Mouse (Mus musculus): ENCODE measurements around the gene Atf1. TPM values are rescaled to one million over a fixed set of nuclear protein-coding genes. Genes with fewer than 3 reads are reported as not detected.

Atf1 gene
- total RNA-seq, 2 experiments from 2014 or later: 15.7 to 19.7 TPM

GRCm38 (mm10) chr15:100204574-100204973 is 23.0 kb upstream of the Atf1 start:
- intact Hi-C loops (cut with DNase I): no loop called here

GRCm38 (mm10) chr15:100210013-100210412 is 17.6 kb upstream of the Atf1 start:
- no peak for DNase-seq (ENCODE audit: low spot score in 2 of 2)
- intact Hi-C loops (cut with DNase I): no loop called here

More at GRCm38 (mm10) chr15:100204574-100204973, 23.0 kb upstream of the Atf1 start:
- peak in 1 of 2 experiments; percentile 34 for DNase-seq (ENCODE audit: low spot score in 2 of 2)

- intact Hi-C loops (cut with DNase I): no loop called here
- DNase-seq (ENCODE audit: low spot score in 2 of 2): no peak
Measured at GRCm38 (mm10) chr15:100213339-100213738, 14.3 kb upstream of the Atf1 start.

GRCm38 (mm10) chr15:100215092-100215491 is 12.5 kb upstream of the Atf1 start:
- no peak for DNase-seq (ENCODE audit: low spot score in 2 of 2)
- intact Hi-C loops (cut with DNase I): no loop called here

- peak in 1 of 2 experiments; percentile 53 for DNase-seq (ENCODE audit: low spot score in 2 of 2)
- intact Hi-C loops (cut with DNase I): no loop called here
Measured at GRCm38 (mm10) chr15:100216173-100216572, 11.4 kb upstream of the Atf1 start.

GRCm38 (mm10) chr15:100218018-100218417 is 9.6 kb upstream of the Atf1 start:
- intact Hi-C loops (cut with DNase I): no loop called here
- no peak for DNase-seq (ENCODE audit: low spot score in 2 of 2)

- intact Hi-C loops (cut with DNase I): no loop called here
- DNase-seq (ENCODE audit: low spot score in 2 of 2): no peak
Measured at GRCm38 (mm10) chr15:100219396-100219795, 8.2 kb upstream of the Atf1 start.

GRCm38 (mm10) chr15:100220916-100221315 is 6.7 kb upstream of the Atf1 start:
- DNase-seq (ENCODE audit: low spot score in 2 of 2): no peak
- intact Hi-C loops (cut with DNase I): no loop called here

- intact Hi-C loops (cut with DNase I): no loop called here
- no peak for DNase-seq (ENCODE audit: low spot score in 2 of 2)
Measured at GRCm38 (mm10) chr15:100225381-100225780, 2.2 kb upstream of the Atf1 start.

- no peak for DNase-seq (ENCODE audit: low spot score in 2 of 2)
- intact Hi-C loops (cut with DNase I): no loop called here
Measured at GRCm38 (mm10) chr15:100225891-100226290, 1.7 kb upstream of the Atf1 start.

- intact Hi-C loops (cut with DNase I): no loop called here
- no peak for DNase-seq (ENCODE audit: low spot score in 2 of 2)
Measured at GRCm38 (mm10) chr15:100227031-100227662, 472 bp upstream of the Atf1 start.

- intact Hi-C loops (cut with DNase I): no loop called here
Measured at GRCm38 (mm10) chr15:100228535-100229336, 1.1 kb downstream of the Atf1 start.

GRCm38 (mm10) chr15:100230655-100231054 is 3.0 kb downstream of the Atf1 start:
- intact Hi-C loops (cut with DNase I): no loop called here
- DNase-seq (ENCODE audit: low spot score in 2 of 2): no peak

More at GRCm38 (mm10) chr15:100228535-100229336, 1.1 kb downstream of the Atf1 start:
- no peak for DNase-seq (ENCODE audit: low spot score in 2 of 2)

GRCm38 (mm10) chr15:100231616-100232525 is 4.3 kb downstream of the Atf1 start:
- no peak for DNase-seq (ENCODE audit: low spot score in 2 of 2)
- intact Hi-C loops (cut with DNase I): no loop called here

- DNase-seq (ENCODE audit: low spot score in 2 of 2): peak; percentile 30 to 44
- intact Hi-C loops (cut with DNase I): no loop called here
Measured at GRCm38 (mm10) chr15:100235208-100235965, 7.8 kb downstream of the Atf1 start.

- intact Hi-C loops (cut with DNase I): no loop called here
Measured at GRCm38 (mm10) chr15:100236952-100237351, 9.3 kb downstream of the Atf1 start.

GRCm38 (mm10) chr15:100241780-100242179 is 14.2 kb downstream of the Atf1 start:
- intact Hi-C loops (cut with DNase I): no loop called here
- no peak for DNase-seq (ENCODE audit: low spot score in 2 of 2)

More at GRCm38 (mm10) chr15:100236952-100237351, 9.3 kb downstream of the Atf1 start:
- no peak for DNase-seq (ENCODE audit: low spot score in 2 of 2)

GRCm38 (mm10) chr15:100245951-100246350 is 18.3 kb downstream of the Atf1 start:
- intact Hi-C loops (cut with DNase I): no loop called here
- no peak for DNase-seq (ENCODE audit: low spot score in 2 of 2)

- no peak for DNase-seq (ENCODE audit: low spot score in 2 of 2)
- intact Hi-C loops (cut with DNase I): no loop called here
Measured at GRCm38 (mm10) chr15:100247296-100247695, 19.7 kb downstream of the Atf1 start.

Measured in left cerebral cortex, postnatal 14 days (tissue).